Mouse (Mus musculus) CH12.LX (cell line): ENCODE results near the gene Sestd1.

Source experiments
- CTCF ChIP-seq, 2 experiments: IDR thresholded peaks in 1 of 2; conservative IDR thresholded peaks in 1 of 2; 2 replicates each; pipeline ENCODE4 v1.5.1; 2011 to 2012; ENCODE audit warnings: low read depth in 2 of 2, low read length in 2 of 2, improper control_type of control experiment in 1 of 2, inconsistent platforms in 1 of 2, mild to moderate bottlenecking in 1 of 2, moderate library complexity in 1 of 2
- E2F4 ChIP-seq: IDR thresholded peaks from 2 replicates; pipeline ENCODE4 v1.6.1; 2011; ENCODE audit warnings: low read depth, low read length, improper control_type of control experiment; ENCODE audit not compliant: insufficient replicate concordance
- EP300 ChIP-seq: IDR thresholded peaks from 2 replicates; pipeline ENCODE4 v1.6.1; 2011; ENCODE audit warnings: low read length, improper control_type of control experiment
- ETS1 ChIP-seq: conservative IDR thresholded peaks from 2 replicates; pipeline ENCODE4 v1.6.1; 2012; ENCODE audit warnings: low read depth, mild to moderate bottlenecking, inconsistent platforms, low read length, improper control_type of control experiment, moderate library complexity
- GABPA ChIP-seq: IDR thresholded peaks from 2 replicates; pipeline ENCODE4 v1.6.1; 2012; ENCODE audit warnings: low read depth, low read length, improper control_type of control experiment, inconsistent platforms; ENCODE audit not compliant: insufficient replicate concordance
- MEF2A ChIP-seq: IDR thresholded peaks from 2 replicates; pipeline ENCODE4 v1.6.1; 2014; ENCODE audit warnings: low read depth, mild to moderate bottlenecking, inconsistent platforms, low read length, improper control_type of control experiment, borderline replicate concordance
- POLR2A ChIP-seq: IDR thresholded peaks from 2 replicates; pipeline ENCODE4 v1.6.1; 2011; ENCODE audit warnings: low read depth, mild to moderate bottlenecking, improper control_type of control experiment, low read length
- POLR2AphosphoS2 ChIP-seq: IDR thresholded peaks from 2 replicates; pipeline ENCODE4 v1.6.1; 2011; ENCODE audit warnings: low read depth, low read length, improper control_type of control experiment
- UBTF ChIP-seq: IDR thresholded peaks from 2 replicates; pipeline ENCODE4 v1.6.1; 2012; ENCODE audit warnings: low read depth, mild to moderate bottlenecking, inconsistent platforms, low read length, improper control_type of control experiment, moderate library complexity
- ZC3H11A ChIP-seq: IDR thresholded peaks from 2 replicates; pipeline ENCODE4 v1.6.1; 2012; ENCODE audit warnings: low read depth, mild to moderate bottlenecking, inconsistent platforms, low read length, improper control_type of control experiment
- ZKSCAN1 ChIP-seq: IDR thresholded peaks from 2 replicates; pipeline ENCODE4 v1.6.1; 2012; ENCODE audit warnings: low read depth, inconsistent platforms, low read length, improper control_type of control experiment, borderline replicate concordance

GRCm38 (mm10) chr2:77168781-77169180, 111.6 kb downstream of the Sestd1 start:
- TF ChIP-seq CTCF (conservative IDR thresholded peaks at IDR 0.05 in 1 of 2, IDR thresholded peaks at IDR 0.05 in 1 of 2; ENCODE audit: low read depth in 2 of 2, low read length in 2 of 2) (no peak), ZKSCAN1 (no peak), GABPA (no peak), POLR2A (no peak), ZC3H11A (no peak), POLR2AphosphoS2 (no peak), MEF2A (no peak), E2F4 (no peak), UBTF (no peak), ETS1 (no peak), EP300 (no peak)
